Mouse (Mus musculus) kidney, postnatal 14 days (tissue): Measurements from ENCODE around the gene Psme1.

Experiments used
- DNase-seq: peaks from one replicate; pipeline ENCODE4 v3.0.0; 2022; ENCODE audit warnings: mixed read lengths

The Psme1 gene

GRCm38 (mm10) chr14:55571760-55572159 lies 6.2 kb upstream of the Psme1 start:
- no peak for DNase-seq

GRCm38 (mm10) chr14:55575302-55575701 lies 2.6 kb upstream of the Psme1 start, which contains the start of gene Fitm1:
Gene Fitm1, plus strand, starts transcription at chr14:55575617.
- no peak for DNase-seq

- DNase-seq = peak; percentile 53
Observed at GRCm38 (mm10) chr14:55575711-55576110, 2.2 kb upstream of the Psme1 start.

DNA sequence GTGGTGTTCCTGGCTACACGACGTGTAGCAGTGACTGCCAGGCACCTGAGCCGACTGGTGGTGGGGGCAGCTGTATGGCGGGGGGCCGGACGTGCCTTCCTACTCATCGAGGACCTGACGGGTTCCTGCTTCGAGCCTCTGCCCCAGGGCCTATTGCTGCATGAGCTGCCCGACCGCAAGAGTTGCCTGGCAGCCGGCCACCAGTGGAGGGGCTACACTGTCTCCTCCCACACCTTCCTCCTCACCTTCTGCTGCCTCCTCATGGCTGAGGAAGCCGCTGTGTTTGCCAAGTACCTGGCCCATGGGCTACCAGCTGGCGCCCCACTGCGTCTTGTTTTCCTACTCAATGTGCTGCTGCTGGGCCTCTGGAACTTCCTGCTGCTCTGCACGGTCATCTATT lies 1.5 kb upstream of the Psme1 start:
- peak; percentile 39 for DNase-seq

- peak; percentile 80 for DNase-seq
Observed at GRCm38 (mm10) chr14:55578668-55579269, 846 bp downstream of the Psme1 start.

DNA sequence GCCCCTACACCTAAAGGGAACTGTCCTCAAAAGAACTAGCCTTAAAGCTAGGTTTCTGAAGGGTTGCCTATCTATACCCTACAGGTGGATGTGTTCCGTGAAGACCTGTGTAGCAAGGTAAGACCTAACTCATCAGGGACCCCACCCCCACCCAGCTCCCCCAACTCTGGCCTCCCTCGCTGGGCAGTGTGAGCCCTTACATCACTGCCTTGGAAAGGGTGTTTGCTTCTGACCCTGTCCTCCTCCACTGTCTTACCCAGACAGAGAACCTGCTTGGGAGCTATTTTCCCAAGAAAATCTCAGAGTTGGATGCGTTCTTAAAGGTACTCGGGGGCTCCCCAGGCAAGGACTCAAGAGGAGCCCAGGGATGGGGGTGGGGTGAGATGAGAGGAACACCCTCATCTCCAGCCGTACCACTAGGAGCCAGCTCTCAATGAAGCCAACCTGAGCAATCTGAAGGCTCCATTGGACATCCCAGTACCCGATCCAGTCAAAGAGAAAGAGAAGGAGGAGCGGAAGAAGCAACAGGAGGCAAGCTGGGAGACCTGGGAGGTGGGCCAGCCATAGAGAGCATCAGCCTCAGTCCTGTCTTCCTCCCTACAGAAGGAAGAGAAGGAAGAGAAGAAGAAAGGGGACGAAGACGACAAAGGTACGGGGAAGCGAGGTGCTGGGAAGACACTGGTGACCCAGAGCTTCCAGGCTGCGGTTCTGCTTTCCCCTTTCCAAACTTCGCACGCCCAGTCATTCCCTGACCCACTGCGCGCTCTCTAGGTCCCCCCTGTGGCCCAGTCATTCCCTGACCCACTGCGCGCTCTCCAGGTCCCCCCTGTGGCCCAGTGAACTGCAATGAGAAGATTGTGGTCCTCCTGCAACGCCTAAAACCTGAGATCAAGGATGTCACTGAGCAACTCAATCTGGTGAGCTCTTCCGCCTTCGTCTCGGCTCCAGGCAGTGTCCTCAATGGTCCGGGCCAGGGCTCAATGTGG lies 1.9 kb downstream of the Psme1 start:
- DNase-seq = no peak

DNA sequence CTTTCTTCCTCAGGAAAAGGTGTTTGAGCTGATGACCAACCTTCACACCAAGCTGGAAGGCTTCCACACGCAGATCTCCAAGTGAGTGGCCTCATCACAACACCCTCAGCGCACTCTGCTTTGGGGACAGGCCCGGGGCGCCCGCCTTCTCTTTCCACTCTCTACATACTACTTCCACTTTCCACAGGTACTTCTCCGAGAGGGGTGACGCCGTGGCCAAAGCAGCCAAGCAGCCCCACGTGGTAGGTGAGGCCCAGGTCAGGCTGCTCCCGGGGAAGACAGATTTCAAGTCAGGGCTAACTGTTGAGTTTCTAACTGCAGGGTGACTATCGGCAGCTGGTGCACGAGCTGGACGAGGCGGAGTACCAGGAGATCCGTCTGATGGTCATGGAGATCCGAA lies 2.8 kb downstream of the Psme1 start:
- DNase-seq = no peak

GRCm38 (mm10) chr14:55581981-55582681 lies 4.2 kb downstream of the Psme1 start:
- no peak for DNase-seq

GRCm38 (mm10) chr14:55584303-55584701 lies 6.4 kb downstream of the Psme1 start:
- DNase-seq = no peak

DNA sequence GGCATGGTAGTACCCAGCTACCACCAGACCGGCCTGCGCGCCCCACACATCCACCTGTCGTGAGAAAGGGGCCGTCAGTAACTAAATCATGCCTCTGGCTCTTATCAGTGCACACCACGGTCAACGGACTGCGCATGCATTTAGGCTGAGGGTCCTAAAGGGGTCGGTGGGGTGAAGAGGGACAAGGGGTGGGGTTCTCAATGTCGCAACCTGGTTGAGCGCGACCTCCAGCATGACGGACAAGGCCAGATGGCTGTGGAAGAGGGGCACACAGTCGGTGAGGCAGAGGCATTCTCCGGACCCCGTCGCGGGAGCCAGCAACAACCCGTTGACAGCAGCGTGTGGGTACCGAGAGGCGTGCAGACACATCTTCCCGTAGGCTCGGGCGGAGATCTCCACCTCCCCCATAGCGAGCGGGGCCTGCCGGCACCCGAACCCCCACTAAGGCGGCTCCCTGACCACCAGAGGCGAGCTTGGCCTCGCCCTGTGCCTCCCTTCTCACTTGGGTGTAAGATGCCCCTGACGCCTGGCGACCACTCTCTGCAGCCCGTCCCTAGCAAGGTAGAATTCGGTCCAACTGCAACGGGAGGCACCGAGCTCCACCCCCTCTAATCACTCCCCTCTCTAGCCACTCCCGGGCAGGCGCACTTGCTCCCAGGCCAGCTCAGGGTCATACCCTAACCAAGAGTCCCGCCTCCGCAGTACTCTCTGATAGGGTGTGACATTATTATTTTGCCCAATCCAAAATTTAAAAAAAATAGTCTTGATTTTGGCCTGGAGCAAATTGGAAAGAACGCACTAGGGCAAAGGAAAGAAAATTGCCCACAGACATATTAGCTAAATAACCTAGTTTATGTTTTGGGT lies 7.0 kb downstream of the Psme1 start, which contains the start of gene Emc9:
Gene Emc9, minus strand, starts transcription at position 601 of the 864 bp plus-strand sequence.
- DNase-seq = peak; percentile 86

DNA sequence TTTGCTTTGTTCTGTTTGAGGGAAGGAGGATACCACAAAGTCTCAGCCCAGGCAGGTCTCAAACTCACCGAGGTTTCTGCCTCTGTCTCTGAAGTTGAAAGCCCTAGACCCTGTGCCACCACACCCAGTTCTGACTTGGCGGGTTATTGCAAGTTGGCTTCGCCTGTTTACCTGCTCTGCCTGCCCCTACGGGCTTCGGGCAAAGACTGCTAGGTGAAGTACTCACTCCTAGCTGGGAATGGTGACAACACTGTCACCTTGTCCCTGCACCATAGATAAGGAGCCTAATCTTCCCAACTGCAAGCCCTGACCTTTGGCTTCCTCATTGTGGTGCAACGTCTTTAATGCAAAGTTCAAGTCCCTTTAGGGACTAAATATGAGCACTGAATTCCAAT lies 7.6 kb downstream of the Psme1 start:
- no peak for DNase-seq

GRCm38 (mm10) chr14:55586149-55586548 lies 8.2 kb downstream of the Psme1 start:
- no peak for DNase-seq

- no peak for DNase-seq
Observed at GRCm38 (mm10) chr14:55589271-55589670, 11.3 kb downstream of the Psme1 start.

- no peak for DNase-seq
Observed at GRCm38 (mm10) chr14:55589771-55590448, 12.0 kb downstream of the Psme1 start.

DNA sequence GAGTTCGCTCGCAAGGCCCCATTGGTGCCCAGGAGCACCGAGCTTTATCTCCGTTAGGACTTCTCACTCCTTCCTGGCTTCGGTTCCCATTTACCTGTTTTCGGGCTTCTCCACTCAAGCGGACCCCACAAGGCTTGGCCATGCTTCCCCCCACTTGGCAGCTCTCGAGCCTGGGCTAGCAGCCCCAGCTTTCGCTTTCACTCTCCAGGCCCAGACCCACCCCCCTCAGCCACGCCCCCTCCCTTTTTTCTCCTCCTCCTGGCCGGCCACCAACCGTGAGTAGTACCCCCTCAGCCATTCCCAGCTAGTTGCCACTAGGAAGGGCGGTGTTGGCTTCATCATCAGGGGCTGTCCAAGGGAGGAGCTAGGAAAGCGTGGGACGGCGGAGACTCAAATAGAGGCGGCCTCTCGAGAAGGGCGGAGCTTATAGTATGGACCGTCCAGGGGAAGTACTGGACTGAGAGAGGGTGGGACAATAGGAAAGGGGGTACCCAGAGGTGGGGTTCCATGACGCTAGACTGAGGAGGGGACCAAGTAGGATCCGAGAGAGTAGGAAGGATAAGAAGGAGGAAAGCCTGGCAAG lies 12.9 kb downstream of the Psme1 start, which contains the start of gene Psme2:
Gene Psme2, minus strand, starts transcription at position 366 of the 583 bp plus-strand sequence.
- peak; percentile 96 for DNase-seq

DNA sequence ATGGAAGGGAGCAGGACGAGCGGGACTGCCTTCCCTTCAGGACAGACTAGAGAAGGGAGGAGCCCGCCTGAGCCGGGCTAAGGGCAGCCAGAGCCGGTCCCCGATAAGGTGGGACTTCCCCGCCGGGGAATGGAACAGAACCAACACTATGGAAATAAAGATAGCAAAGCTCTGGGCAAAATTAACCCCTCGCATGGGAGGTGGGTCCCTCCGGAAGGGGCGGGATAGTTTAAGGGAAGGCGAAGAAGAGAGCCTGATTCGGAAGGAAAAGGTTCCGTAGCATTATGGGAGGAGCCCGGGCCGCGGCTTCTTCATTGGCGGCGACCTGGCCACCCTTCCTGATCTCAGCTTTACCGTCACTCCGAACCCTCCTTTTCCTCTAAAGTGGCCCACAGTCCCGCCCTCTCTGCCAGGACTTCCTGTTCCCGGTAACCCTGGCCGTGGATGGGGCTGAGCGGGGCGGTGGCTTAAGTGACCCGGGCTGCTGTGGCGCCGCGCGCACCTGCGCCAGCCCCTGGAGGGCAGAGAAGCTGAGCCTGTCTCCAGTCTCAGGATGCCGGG lies 13.5 kb downstream of the Psme1 start, which contains the start of gene Rnf31:
Gene Rnf31, plus strand, starts transcription at position 378 of the 561 bp plus-strand sequence.
- peak; percentile 97 for DNase-seq

DNA sequence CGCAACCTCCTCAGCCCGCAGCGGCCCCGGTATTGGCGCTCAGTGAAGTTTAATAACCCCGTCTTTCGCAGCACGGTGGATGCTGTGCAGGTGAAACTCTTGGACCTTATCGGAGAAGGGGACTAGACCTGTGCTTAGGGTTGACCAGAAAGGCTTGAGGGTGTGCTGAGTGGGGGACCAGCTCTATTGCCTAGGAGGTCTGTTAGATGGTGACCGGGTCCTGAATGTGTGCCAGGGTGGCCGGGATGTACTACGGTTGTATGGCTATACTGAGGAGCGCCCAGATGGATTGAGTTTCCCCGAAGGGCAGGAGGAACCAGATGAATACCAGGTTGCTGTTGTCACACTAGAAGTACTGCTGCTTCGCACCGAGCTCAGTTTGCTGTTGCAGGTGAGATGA lies 14.3 kb downstream of the Psme1 start:
- no peak for DNase-seq

- DNase-seq = peak; percentile 56
Observed at GRCm38 (mm10) chr14:55596036-55596690, 18.2 kb downstream of the Psme1 start.

DNA sequence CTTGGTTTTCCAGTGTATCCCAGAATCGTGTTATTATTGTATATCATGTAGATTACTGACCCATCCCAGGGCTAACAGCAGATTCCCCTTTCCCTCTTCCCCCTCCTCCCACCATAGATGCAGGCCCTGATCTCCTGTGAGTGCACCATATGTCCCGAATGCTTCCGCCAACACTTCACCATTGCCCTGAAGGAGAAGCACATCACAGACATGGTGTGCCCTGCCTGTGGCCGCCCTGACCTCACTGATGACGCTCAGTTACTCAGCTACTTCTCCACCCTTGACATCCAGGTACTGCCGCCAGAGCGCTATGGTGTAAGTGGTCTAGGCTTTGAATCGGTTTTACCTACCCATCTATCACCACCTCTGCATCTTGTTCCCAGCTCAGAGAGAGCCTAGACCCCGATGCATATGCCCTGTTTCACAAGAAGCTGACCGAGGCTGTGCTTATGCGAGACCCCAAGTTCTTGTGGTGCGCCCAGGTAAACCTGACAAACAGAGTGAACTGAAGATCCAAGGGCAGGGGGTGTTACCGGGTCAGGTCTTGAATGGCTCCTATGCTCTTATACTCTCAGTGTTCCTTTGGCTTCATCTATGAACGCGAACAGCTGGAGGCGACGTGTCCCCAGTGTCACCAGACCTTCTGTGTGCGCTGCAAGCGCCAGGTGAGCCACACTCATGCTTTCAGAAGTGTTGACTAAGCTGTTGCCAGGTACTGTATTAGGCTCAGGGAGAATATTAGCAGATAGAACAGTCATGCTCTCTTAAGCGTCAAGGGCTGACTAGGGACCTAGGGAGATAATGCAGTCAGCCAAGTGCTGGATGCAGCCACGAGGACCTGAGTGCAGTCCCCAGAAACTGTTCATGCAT lies 20.8 kb downstream of the Psme1 start:
- no peak for DNase-seq
